Mouse (Mus musculus) lung, embryonic 16.5 days (tissue): ENCODE results near the gene Jpt1. TPM values are rescaled to one million over a fixed set of nuclear protein-coding genes. Genes with fewer than 3 reads are reported as not detected.

Experiments
- ATAC-seq: fragments of 200-750 bp; cut with Nextera tagmentation; 2 replicates; pipeline ENCODE4 v1.8.0; 2017; ENCODE audit warnings: low read depth, mild to moderate bottlenecking, moderate library complexity
- H3K27ac ChIP-seq: fragments of 300-500 bp; sonication (generic); 2 replicates; pipeline ENCODE4 v1.5.1; 2014; ENCODE audit warnings: mild to moderate bottlenecking, control low read depth, low read length
- H3K27me3 ChIP-seq: fragments of 300-500 bp; sonication (generic); 2 replicates; pipeline ENCODE4 v1.6.1; 2014; ENCODE audit warnings: low read depth, low read length, mixed read lengths; ENCODE audit not compliant: control insufficient read depth, insufficient read depth
- H3K36me3 ChIP-seq: fragments of 300-500 bp; sonication (generic); 2 replicates; pipeline ENCODE4 v1.6.1; 2014; ENCODE audit warnings: low read length; ENCODE audit not compliant: control insufficient read depth, insufficient read depth
- H3K4me1 ChIP-seq: fragments of 300-500 bp; sonication (generic); replicated peaks from 2 replicates; pipeline ENCODE4 v1.6.1; 2014; ENCODE audit warnings: low read length, mixed read lengths; ENCODE audit not compliant: control insufficient read depth, insufficient read depth
- H3K4me2 ChIP-seq: fragments of 300-500 bp; sonication (generic); 2 replicates; pipeline ENCODE4 v1.6.1; 2014; ENCODE audit warnings: low read depth, low read length, control low read depth
- H3K4me3 ChIP-seq: fragments of 300-500 bp; sonication (generic); 2 replicates; pipeline ENCODE4 v1.5.1; 2014; ENCODE audit warnings: mild to moderate bottlenecking, low read length, control low read depth
- H3K9ac ChIP-seq: fragments of 300-500 bp; sonication (generic); 2 replicates; pipeline ENCODE4 v1.6.1; 2014; ENCODE audit warnings: low read length, control low read depth
- H3K9me3 ChIP-seq: fragments of 300-500 bp; sonication (generic); 2 replicates; pipeline ENCODE4 v1.6.1; 2016; ENCODE audit warnings: low read length; ENCODE audit not compliant: control insufficient read depth
- WGBS: fragments of 180-500 bp; shearing (Covaris S2); extraction: QIAGEN DNeasy Blood & Tissue Kit; methylation state at CpG from one replicate; pipeline ENCODE4 v1.1.7; 2014; 5-methylcytosine and 5-hydroxymethylcytosine counted together
- polyA plus RNA-seq: library from polyadenylated mRNA; unstranded; fragments of >200 nt; fragmentation: Nextera tagmentation; extraction: Ambion mirVana; gene quantifications from 2 replicates; pipeline ENCODE4 v1.2.1, GENCODE M21; 2015

Gene Jpt1
- polyA plus RNA-seq, 1 experiment from 2014 or later, result 460 TPM

DNA sequence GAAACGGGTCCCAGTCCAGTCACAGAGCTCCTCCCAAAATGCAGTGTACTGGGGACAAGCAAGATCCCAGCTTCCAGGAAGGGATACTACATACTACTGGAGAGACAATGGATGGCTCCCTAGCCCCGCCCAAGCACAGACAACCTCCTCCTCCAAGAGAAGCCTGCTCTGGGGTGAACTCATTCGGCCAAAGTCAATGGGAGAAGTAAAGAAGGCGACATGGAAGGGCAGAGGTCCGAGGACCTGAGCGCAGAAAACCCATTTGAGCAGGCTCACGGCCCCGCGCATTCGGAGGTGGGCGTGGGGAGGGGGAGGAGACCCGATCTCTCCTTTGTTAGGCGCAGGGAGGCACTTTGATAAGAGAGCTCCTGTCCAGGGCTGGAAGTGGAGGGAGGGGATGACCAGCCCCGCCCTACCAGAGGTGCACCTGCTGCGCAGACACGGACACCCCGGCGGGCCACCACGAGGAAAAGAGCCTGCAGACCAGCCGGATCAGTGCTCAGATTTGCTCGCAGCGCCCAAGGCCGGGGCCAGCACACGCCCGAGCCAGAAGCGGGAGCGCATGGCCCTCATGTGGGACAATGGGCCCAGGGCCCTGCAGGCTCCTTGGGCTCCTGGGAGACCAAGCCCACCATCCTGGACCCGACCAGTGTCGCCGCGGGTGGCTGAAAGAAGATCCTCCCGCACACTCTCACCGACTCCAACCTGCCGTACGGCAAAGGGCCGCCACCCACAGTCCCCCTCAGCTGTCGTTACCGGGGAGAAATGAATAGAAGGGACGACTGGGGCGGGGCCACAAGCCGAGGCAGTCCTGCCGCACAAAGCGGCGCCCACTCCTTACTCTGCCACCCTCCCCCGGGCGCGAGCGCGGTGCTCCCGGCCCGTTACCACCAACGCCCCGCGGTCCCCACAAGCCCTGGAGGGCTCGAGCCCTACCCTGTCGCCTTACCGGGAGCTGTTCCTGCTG lies 633 bp downstream of the Jpt1 start:
- Histone ChIP-seq H3K4me3 (peak overlapping the region; percentile 100), H3K27ac (peak overlapping the region; percentile 90), H3K9ac (peak overlapping the region; percentile 98), H3K36me3 (no peaks in the 10 kb centered on the region), H3K4me2 (peak overlapping the region; percentile 81), H3K4me1 (peaks cover 39% of the 10 kb centered on the region), H3K9me3 (no peaks in the 10 kb centered on the region), H3K27me3 (no peaks in the 10 kb centered on the region)
- peak; percentile 72 for ATAC-seq
- under 1% methylated on average over 57 of the region's 57 CpGs for WGBS

DNA sequence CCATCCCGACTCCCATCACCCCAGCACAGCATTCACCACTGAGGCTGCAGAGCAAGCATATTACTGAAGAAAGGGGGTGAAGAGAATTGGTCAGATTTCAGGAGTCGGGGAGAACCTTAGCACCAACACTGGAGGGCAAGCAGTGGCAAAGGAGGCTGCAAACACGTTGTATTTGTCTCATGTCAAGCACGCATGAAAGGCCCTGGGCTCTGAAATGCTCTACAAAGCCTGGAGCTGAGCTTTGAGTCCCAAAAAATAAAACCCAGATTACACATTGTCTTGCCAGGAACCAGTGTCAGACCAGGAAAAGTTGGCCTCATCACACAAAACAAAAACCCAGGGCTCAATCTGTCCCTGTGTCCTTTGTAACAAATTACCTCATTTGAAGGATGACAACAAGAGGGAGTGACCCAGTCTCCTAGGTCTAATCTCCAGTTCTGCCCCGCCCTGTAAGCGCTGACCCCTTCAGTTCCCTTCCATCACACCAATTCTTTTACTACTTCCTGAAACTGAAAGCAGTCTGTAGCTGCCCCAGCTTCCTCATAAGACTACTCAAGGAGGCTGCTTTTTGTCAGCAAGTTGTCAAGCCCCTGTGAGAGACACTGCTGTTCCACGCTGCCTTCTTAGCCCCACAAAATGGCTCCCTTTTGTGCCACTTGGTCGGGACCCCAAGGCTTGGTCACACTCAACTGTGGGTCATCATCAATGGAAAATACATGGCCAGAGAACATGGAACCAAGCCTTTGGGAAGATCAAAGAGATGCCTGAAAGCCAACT lies 1.6 kb downstream of the Jpt1 start:
- peak overlapping the region; percentile 81 for H3K4me2 ChIP-seq
- peak overlapping the region; percentile 98 for H3K9ac ChIP-seq
- peak overlapping the region; percentile 100 for H3K4me3 ChIP-seq
- WGBS, result 16% methylated on average over 8 of the region's 8 CpGs
- ATAC-seq, result no peak
- H3K27ac ChIP-seq, result peak overlapping the region; percentile 90
- no peaks in the 10 kb centered on the region for H3K36me3 ChIP-seq
- H3K27me3 ChIP-seq, result no peaks in the 10 kb centered on the region
- H3K4me1 ChIP-seq, result peaks cover 39% of the 10 kb centered on the region
- H3K9me3 ChIP-seq, result no peaks in the 10 kb centered on the region

GRCm38 (mm10) chr11:115512004-115512403 lies 2.2 kb downstream of the Jpt1 start:
- peak overlapping the region; percentile 98 for H3K9ac ChIP-seq
- no peaks in the 10 kb centered on the region for H3K27me3 ChIP-seq
- WGBS, result 33% methylated on average over 3 of the region's 3 CpGs
- H3K4me2 ChIP-seq, result peak overlapping the region; percentile 81
- H3K4me3 ChIP-seq, result peak overlapping the region; percentile 100
- no peak for ATAC-seq
- no peaks in the 10 kb centered on the region for H3K36me3 ChIP-seq
- no peaks in the 10 kb centered on the region for H3K9me3 ChIP-seq
- peaks cover 39% of the 10 kb centered on the region for H3K4me1 ChIP-seq
- peak overlapping the region; percentile 90 for H3K27ac ChIP-seq

GRCm38 (mm10) chr11:115511121-115511520 lies 3.1 kb downstream of the Jpt1 start:
- 68% methylated on average over 2 of the region's 2 CpGs for WGBS
- Histone ChIP-seq H3K4me1 (peaks cover 39% of the 10 kb centered on the region), H3K27ac (no peak overlapping the region), H3K9ac (peak overlapping the region; percentile 98), H3K9me3 (no peaks in the 10 kb centered on the region), H3K4me3 (peak overlapping the region; percentile 100; the same call in 1 of the 2 replicates), H3K4me2 (peak overlapping the region; percentile 81), H3K27me3 (no peaks in the 10 kb centered on the region), H3K36me3 (no peaks in the 10 kb centered on the region)
- ATAC-seq, result no peak

- H3K4me1 ChIP-seq, result peaks cover 40% of the 10 kb centered on the region
- H3K4me3 ChIP-seq, result no peak overlapping the region
- no peaks in the 10 kb centered on the region for H3K27me3 ChIP-seq
- no peaks in the 10 kb centered on the region for H3K9me3 ChIP-seq
- no peak for ATAC-seq
- no peaks in the 10 kb centered on the region for H3K36me3 ChIP-seq
- H3K27ac ChIP-seq, result no peak overlapping the region
- whole genome bisulfite sequencing, result 32% methylated on average over 5 of the region's 5 CpGs
- peak overlapping the region; percentile 31 for H3K4me2 ChIP-seq
- peak overlapping the region; percentile 39; the same call in 1 of the 2 replicates for H3K9ac ChIP-seq
Measured at GRCm38 (mm10) chr11:115510507-115510888, 3.7 kb downstream of the Jpt1 start.

- peak overlapping the region; percentile 6; the same call in 1 of the 2 replicates for H3K9ac ChIP-seq
- no peaks in the 10 kb centered on the region for H3K36me3 ChIP-seq
- no peak for ATAC-seq
- H3K4me3 ChIP-seq, result no peak overlapping the region
- peaks cover 39% of the 10 kb centered on the region for H3K4me1 ChIP-seq
- no peaks in the 10 kb centered on the region for H3K27me3 ChIP-seq
- no peaks in the 10 kb centered on the region for H3K9me3 ChIP-seq
- peak overlapping the region; percentile 31; the same call in 1 of the 2 replicates for H3K4me2 ChIP-seq
- H3K27ac ChIP-seq, result 0 out of 2 replicates have a peak overlapping the region, but pooled peaks have one; percentile 13
- WGBS, result 30% methylated on average over 6 of the region's 6 CpGs
Measured at GRCm38 (mm10) chr11:115509773-115510506, 4.2 kb downstream of the Jpt1 start.

DNA sequence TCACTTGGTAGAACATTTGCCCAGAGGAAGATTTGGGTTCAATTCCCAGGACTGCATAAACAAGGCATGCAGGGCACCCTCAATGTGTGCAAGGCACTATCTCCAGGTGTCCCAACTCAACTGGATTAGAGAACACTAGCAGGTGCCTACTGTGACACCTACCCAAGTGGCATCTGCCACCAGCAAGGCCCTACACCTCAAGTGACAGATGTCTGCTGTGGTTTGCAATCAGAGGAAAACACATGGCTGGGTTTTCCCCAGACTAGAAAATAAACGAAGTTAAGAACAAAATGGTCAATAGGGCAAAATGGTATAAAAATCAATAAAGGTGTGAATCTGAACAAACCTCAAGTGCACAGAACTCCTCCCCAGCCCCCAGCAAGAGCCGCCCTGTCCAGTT lies 6.1 kb downstream of the Jpt1 start:
- ATAC-seq, result no peak
- no peaks in the 10 kb centered on the region for H3K36me3 ChIP-seq
- no peaks in the 10 kb centered on the region for H3K9me3 ChIP-seq
- peaks cover 37% of the 10 kb centered on the region for H3K4me1 ChIP-seq
- no peaks in the 10 kb centered on the region for H3K27me3 ChIP-seq
- no peak overlapping the region for H3K4me3 ChIP-seq
- no peak overlapping the region for H3K4me2 ChIP-seq
- H3K27ac ChIP-seq, result no peak overlapping the region
- WGBS, result 77% methylated on average over 2 of the region's 2 CpGs
- no peak overlapping the region for H3K9ac ChIP-seq

DNA sequence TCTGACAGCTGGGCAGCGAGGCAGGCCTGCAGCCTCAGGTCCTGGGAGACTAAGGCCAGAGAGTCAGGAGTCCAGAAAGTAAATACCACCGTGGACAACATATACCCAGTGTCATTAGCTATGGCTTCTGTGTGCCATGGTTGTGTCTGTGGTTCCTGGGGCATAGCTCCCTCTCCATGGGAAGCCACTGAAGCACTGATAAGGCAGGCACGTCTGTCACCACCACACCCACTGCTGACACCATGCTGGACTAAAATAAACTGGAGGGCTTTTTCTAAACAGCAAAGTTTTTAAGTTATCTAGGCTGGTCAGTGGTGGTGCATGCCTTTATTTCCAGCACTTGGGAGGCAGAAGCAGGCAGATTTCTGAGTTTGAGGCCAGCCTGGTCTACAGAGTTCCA lies 7.6 kb downstream of the Jpt1 start:
- no peaks in the 10 kb centered on the region for H3K9me3 ChIP-seq
- no peaks in the 10 kb centered on the region for H3K27me3 ChIP-seq
- H3K4me2 ChIP-seq, result no peak overlapping the region
- H3K27ac ChIP-seq, result no peak overlapping the region
- no peak overlapping the region for H3K9ac ChIP-seq
- ATAC-seq, result no peak
- 49% methylated on average over 3 of the region's 3 CpGs for WGBS
- H3K4me3 ChIP-seq, result no peak overlapping the region
- H3K4me1 ChIP-seq, result peaks cover 22% of the 10 kb centered on the region
- H3K36me3 ChIP-seq, result peaks cover 8% of the 10 kb centered on the region
